Mouse (Mus musculus): ENCODE measurements at regions not wholly inside any gene's neighbourhood (a gene's known extent, or its start where the extent isn't known, plus 50 kb on each side); places are given as distances from the start of the nearest gene placed in this dataset.

GRCm38 (mm10) chr17:18715501-18715900, 142.6 kb downstream of the Vmn2r96 start:
- DNase-seq: peak; percentile 39

DNA sequence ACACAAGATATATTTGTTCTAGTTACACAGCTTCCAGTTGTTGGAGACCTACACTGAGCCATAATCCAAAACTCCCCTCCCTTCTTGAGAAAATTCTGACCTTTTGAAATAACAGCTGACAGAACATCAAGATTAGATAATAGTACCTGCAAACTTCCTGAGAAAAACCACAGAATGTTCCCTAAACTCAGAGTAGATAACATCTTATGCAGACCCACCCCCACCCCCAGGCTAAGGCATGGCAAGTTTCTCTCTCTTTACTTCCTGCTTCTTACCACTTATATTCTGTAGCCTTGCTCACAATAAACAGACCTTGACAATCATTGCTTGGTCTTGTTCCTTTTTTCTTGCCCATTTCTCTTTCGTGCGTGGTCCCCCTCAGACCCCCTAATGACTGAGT, 145.3 kb downstream of the Vmn2r96 start:
- DNase-seq: no peak

GRCm38 (mm10) chr17:18719795-18720194, 146.8 kb downstream of the Vmn2r96 start:
- no peak for DNase-seq

All from thymus, postnatal 4 days (tissue).